Mouse (Mus musculus): ENCODE data around the gene Hist1h2ah.

- no peak for TF ChIP-seq CTCF (IDR thresholded peaks at IDR 0.05; ENCODE audit: control insufficient read depth, insufficient read depth, insufficient replicate concordance, low read depth, low read length)
- TF ChIP-seq POLR2A (IDR thresholded peaks at IDR 0.05; ENCODE audit: control insufficient read depth, low read depth, low read length) = no peak
Measured at GRCm38 (mm10) chr13:21994896-21995295, 40.5 kb downstream of the Hist1h2ah start.

Data from testis, adult 2 months (tissue).